Mouse (Mus musculus) lung, postnatal 14 days (tissue): Measurements from ENCODE around the gene Hey2.

Experiments
- DNase-seq: peaks from one replicate; pipeline ENCODE4 v3.0.0; 2021

The Hey2 gene

GRCm38 (mm10) chr10:30789521-30789920, 53.1 kb downstream of the Hey2 start:
- no peak for DNase-seq

- DNase-seq = no peak
These were observed 54.3 kb downstream of the Hey2 start for GRCm38 (mm10) chr10:30788340-30788721.

GRCm38 (mm10) chr10:30787684-30788339, 54.8 kb downstream of the Hey2 start:
- DNase-seq = no peak

- DNase-seq = no peak
These were observed 56.4 kb downstream of the Hey2 start for GRCm38 (mm10) chr10:30786103-30786754.
